Mouse (Mus musculus): ENCODE data around the gene Mettl7a2.
A peak's percentile ranks its signal among the peaks of the same experiment; 100 is the strongest.
"Not testable (repeated sequence)": the region's sequence is repeated elsewhere in the genome, so short reads cannot be mapped to it uniquely, and the experiment has no call there.

Gene Mettl7a2

DNA sequence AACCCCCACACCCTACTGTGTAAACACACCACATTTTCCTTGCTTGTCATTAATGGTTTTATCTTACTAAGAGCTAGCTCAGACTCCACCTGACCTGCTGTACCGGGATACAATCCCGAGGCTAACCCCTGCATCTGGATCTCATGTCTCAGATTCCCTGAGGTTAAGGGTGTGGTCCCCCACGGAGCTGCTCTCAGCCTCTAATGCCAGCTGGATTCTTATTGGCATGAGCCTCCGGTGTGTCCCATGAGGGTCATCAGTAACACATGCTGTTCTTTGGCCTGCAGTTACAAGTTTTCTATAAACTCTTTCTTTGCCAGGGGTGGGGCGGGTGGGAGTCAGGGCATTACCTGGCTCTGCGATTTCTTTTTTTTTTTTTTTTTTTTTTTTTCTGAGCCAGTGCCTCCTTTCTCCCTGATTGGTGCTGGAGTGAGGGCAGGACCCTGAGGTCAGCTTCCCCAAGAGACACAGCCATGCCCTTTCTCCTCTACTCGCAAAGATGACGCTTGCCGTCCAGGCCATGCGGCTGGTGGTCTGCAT, at the start of gene Mettl7a2, which contains the start of gene Methig1:
Mettl7a2 (plus strand) TSS at position 490 of the 540 bp plus-strand sequence.
Methig1 (plus strand) TSS at position 439 of the 540 bp plus-strand sequence.
- DNase-seq, result no peak

DNA sequence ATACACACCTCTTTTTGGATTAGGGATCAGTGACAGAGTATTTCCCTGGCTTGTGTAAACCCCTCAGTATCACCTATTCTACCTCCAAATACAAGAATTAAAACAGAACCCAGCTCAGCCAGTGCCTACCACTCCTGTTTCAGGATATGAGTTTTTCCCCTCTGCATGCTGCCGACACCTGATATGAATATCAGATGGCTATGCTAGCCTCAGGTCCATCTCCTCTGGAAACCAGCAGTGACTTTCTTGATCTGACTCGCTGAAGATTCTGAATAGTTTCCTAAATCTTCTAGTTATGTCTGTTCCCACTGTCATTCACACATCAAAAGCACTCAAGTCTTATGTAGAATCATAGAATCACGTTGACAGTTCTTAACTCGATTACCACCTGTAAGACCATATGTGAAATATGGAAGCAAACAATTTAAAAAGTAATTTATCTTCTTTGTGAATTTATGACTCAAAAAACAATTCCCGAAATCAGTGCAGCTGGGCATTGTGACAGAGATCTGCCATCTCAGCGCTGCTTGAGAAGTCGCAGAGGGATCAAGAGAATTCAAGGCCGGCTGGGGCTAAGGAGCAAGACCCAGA, 49.5 kb upstream of the Mettl7a2 start:
- DNase-seq, result no peak

DNA sequence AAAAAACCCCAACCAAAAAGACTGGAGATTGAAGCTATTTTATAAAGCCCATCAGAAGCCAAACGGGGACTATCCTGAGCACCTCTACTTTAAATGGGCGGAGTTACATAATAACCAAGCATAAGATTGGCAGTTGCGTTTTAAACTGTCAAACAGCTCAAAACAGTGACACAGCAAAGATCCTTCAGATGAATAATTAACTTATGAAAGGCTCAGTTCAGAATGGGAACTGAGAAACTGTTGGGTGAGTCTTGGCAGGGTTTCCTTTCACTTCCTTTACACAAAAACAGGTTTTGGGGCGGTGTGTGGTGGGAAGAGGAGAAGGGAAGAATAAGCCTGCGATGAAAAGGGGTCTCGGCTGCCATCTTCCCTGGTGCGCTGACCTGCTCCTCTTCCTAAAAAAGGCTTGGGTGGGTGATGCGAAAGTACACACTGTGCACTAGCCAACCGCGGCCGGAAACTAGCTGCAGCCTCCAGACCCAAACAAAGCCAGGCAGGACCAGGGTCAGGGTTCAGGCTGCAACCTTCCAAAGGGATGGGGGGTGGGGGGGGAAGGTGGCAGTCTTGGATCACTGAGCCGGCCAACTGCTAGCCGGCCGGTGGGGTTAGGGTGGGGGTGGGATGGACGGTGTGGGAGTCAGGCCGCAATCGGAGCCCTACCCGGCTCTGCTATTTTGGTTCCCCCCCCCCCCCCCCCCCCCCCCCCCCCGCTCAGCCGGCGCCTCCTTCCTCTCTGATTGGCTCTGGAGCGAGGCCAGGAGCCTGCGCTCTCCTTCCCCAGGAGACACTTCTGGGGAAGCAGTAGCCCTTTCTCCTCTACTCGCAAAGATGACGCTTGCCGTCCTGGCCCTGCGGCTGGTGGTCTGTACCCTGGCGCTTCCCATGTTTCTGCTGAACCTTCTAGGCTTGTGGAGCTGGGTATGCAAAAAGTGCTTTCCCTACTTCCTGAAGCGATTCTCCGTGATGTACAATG, 48.7 kb upstream of the Mettl7a2 start, which contains the start of gene Mettl7a1:
Mettl7a1 (plus strand) TSS at position 122 of the 973 bp plus-strand sequence.
- DNase-seq, result peak; percentile 55 to 66

DNA sequence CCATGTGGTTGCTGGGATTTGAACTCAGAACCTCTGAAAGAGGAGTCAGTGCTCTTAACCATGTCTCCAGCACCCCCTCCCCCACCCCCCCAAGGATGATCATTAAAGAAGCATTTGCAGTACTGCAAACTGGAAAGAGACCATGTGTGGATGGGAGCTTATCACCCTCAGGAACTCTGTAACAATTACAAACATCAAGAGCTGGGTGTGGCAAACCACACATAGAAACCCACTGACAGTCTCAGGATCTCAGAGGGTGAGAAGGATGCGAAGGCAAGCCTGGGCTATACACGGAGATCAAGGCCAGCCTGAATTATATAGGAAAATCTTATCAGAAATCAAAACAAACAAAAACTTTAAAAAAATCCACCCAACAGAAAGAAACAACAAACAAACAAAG, 46.8 kb upstream of the Mettl7a2 start:
- no peak for DNase-seq

DNA sequence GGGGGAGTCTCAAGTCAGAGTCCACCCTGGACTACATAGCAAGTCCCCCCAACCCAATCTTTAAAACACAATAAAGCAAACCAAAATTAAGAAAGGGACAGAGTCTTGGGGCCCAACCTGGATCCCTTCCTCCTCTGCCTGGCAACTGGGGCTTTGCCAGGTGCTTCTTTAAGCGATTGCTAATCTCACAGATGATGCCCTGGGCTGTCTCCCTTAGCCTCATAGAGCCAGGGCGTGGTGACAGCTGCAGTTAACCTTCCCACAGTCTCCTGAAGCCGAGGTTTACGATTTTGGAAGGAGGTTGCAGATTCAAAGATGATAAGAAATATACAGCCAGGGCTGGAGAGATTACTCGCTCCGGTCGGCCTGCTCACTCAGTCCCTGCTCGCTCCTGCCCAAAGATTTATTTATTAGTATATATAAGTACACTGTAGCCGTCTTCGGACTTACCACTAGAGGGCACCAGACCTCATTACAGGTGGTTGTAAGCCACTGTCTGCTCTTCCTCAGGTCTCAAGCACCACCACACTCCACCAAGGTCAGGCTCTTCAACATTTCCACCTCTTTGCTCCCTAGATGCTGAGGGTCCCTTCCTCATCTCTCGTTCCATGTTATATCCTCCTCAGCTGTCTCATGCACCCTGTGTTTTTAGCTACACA, 45.4 kb upstream of the Mettl7a2 start:
- DNase-seq, result not testable (repeated sequence)

DNA sequence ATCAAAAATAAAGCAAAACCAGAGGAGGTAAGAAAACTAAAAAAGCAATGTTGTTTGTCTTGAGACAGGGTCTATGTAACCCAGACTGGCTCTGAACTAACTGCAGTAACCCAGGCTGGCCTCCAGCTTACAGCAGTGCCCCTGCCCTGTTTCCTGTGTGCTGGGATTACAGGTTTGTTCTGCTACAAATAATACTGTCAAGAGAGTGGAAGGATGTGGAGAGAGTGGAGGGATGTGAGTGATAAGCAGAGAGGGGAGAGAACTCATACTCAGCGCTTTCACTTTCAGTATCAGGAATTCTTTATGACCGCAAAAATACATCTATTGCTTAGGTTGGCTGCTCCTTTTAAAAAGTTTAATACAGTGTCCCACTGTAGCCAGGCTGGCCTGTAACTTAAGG, 40.7 kb upstream of the Mettl7a2 start:
- no peak for DNase-seq

DNA sequence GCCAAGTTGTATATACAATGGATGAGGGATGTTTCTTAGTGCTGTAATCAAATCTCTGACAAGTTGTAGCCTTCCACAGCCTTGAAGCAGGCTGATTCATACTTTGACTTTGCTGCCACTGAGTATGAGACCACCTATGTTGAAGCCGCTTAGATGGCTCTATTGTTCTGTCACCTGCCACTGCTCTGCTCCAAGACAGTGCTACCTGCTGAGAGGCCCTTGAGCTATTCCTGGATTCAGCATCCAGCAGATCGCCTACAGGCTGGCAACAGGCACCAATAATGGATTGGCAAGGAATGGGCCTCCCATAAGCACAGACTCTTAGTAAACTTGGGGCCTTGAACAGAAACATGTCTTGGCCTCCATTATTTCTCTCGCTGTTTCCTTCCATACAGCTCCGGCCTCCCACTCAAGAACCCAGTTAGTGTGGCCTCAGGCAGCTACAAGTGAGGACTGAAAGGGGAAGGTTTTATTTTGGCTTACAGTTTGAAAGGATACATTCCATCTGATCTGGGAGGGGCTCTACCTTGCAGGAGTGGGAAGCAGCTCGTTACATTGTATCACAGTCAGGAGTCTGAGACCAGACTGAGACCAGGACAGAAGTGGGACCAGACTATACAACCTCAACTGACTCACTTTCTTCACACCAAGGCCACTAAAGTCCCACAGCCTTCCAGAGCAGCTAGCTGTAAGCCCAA, 38.4 kb upstream of the Mettl7a2 start:
- DNase-seq, result no peak

DNA sequence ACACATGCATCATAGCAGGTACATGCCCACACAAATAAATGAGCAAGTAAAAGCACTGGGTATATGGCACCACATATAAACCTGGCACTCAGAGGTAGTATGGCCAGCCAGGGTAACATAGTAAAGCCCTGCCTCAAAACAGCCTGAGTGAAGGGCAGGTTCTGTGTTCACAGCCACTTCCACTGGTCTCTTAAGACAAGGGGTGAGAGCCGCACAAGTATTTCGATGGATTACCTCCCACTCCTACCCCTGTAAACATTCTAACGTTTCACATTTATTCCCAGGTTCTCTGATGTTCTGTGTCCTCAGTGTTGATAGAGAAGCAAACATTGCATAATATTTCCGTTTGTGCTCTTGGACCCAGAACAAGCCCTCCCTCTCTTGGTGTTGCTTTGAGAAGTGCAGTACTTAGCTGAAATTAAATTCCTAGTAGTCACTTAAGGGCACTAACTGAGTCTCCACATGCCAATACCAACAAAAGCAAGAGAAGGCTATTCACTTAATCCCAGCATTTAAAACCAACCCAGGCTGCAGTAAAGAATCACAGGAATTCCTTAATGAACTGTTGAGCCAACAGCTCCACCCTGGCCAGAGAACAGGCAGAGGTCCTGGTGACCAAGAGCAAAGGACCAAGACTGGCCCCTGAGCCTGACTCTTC, 34.9 kb upstream of the Mettl7a2 start:
- DNase-seq, result not testable (repeated sequence)

DNA sequence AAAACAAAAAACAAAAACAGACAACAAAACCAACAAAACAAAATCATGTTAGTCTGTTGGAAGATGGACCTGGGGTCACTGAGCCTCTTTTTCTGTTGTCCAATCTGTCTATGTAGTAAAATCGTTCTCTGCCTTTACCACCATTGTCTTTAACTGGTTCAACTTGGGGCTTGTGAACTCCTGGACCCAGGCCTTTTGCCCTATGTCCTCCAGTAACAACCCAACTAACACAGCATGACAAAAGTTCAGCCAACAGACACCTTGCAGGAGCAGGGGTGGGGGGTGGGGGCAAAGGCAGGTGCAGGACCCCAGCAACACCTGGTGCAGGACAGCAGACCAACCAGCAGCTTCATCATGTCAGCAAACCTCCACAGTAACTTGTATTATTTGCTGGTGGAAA, 33.1 kb upstream of the Mettl7a2 start:
- DNase-seq, result no peak

DNA sequence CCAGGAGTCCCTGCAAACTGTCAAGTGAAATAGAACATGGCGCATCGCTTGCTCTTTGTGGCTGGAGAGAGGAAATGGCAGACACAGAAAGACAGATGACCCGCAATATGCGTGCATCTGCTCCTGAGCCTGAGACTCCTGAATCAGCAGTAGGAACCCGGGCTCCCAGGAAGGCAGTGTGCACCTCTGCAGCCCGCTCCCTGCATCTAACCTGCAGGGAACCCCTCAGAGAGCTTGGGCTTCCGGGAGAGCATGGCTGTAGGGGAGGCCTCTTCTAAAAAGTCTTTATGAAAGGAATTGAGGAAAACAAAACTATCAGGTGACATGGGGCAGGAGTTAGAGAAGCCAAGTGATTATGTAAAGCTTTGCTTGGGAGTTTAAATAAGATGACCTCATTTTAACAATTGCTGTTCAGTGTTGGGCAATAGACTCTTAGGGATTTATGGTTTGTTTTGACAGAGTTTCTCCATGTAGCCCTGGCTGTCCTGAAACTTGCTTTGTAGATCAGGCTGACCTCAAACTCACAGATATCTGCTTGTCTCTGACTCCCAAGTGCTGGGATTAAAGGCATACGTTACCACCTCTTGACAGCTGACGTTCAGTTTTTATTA, 32.6 kb upstream of the Mettl7a2 start:
- no peak for DNase-seq

DNA sequence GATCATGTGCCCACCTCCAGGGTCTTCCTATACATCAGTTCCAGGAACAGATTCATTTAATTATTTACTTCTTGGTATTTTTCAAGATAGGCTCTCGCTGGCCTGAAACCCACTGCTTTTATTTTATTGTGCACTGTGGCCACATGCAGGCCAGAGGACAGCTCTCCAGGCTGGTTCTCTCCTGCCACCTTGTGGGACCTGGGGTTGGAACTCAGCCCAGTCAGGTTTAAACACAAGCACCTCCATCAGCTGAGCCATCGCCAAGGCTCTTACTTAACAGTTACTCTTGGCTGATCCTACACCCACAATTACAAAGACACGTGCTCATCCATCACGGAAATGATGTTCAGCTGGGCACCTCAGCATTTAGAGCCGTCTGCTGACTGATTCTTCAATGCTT, 31.9 kb upstream of the Mettl7a2 start:
- no peak for DNase-seq

DNA sequence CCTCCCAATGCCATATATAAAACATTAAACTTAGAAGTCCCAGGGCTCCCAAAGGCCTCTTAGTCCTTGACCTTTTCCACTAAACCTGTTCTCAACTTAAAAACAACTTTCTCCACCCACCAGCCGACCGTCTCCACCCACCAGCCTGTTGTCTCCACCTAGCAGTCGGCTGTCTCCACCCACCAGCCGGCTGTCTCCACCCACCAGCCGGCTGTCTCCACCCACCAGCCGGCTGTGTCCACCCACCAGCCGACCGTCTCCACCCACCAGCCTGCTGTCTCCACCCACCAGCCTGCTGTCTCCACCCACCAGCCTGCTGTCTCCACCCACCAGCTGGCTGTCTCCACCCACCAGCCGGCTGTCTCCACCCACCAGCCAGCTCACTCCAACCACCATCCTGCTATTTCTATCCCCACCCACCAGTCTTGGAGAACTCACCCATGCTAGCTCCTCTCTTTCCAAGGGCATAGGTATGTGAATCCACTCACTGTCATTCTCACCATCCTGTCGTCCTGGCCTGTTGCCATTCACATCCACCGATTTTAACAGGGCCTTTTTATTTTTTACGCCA, 28.9 kb upstream of the Mettl7a2 start:
- DNase-seq, result no peak

DNA sequence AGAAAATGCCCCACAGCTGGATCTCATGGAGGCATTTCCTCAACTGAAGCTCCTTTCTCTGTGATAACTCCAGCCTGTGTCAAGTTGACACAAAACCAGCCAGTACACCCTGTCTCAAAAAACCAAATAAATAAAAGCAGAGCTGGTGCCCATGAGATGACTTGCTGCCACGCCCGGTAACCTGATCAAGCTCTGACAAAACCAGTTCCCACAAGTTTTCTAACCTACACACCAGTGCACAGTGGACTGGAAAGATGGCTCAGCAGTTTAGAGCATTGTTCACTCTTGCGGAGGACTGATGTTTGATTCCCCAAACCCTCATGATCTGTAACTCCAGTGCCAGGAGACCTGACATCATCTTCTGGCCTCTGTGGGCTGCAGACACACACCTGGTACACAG, 27.8 kb upstream of the Mettl7a2 start:
- DNase-seq, result no peak

DNA sequence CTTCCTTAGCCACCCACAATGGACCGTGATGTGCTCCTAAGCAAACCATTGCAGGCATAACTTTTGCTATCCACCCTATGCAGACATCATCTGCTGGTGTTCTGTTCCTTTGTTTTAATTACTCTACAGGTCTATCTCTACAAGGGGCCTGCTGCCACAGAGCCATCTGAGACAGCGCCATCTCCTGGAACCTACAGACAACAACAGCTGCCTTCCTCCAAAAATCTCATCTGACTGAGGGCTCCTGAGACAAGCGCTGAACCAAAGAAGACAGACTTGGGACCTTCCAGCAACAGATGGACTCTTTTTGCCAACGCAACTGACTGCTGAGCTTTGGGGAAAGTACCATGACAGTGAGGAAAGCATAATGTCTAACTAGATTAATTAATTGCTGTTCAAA, 24.9 kb upstream of the Mettl7a2 start:
- not testable (repeated sequence) for DNase-seq

DNA sequence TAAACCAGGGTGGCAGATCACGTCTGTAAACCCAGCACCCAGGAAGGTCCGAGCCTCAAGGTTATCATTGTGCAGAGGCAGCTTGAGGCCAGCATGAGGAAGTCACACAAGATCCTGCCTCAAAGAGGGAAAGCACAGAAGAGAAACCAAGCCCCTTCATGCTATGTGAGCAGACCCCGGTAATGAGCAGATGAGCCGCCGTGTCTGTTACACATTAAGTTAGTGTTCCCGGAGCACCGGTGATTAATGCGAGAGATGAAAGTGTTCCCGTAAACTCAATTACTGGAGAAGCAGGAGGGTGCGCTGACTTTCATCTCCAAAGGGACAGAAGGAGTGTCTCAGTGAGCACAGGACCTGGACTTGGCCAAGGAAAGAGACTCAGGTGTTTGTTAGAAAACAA, 23.7 kb upstream of the Mettl7a2 start:
- DNase-seq, result not testable (repeated sequence)

DNA sequence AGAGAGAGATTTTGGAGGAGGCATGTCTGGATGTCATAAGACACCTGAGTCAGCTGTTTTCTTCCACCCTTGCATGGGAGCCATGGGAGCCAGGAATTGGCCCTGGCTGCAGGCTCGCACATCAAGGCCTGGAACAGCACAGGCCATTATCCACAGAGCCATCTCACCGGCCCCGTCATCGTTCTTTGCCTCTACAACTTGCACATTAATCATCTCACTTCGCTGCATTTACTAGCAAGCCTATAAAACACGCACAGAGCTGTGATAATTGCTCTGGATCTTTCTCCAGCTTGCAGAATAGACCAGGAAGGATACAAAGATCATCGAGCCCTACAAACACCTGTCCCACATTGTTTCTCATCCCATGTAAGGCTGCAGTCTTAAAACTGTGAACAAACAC, 22.3 kb upstream of the Mettl7a2 start:
- DNase-seq, result no peak

DNA sequence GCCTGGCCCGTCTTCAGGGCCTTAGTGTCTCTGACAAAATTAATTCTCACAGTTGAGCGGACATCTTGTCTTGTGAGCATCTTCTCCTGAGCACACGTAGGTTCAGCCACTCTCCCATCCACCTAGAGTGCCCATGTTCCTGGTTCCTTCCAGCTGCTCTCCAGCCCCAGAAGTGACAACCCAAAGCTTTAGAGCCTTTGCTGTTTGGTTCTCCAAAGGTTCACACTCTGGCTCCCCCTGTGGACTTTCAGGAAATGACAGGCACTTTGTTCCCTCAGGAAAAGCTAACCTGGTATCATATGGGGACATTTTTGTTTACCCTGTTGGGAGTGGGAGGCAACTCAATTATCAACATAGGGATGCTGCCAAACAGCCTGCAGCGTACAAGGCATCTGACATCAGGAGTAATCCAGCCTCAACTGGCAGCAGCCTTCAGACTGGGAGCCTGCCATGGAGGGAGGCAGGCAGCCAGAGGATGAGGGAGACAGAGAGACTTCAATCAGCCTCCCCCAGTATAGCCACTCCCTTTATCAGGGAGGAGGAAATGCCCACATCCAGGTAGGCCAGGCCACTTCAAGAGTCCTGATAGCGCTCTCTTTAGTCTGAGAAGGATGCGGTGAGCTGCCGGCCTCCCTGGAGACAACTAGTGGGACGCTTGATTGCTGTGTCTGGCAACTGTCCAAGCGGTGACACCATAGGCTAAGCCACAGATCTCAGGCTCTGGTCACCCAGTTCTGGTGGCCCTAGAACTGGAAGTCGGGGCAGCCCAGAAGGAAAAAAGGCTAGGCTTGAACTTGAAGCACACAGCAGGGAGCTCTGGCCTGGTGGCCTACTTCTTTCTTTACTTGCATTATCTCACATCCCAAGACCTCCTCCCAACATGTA, 20.7 kb upstream of the Mettl7a2 start:
- not testable (repeated sequence) for DNase-seq

DNA sequence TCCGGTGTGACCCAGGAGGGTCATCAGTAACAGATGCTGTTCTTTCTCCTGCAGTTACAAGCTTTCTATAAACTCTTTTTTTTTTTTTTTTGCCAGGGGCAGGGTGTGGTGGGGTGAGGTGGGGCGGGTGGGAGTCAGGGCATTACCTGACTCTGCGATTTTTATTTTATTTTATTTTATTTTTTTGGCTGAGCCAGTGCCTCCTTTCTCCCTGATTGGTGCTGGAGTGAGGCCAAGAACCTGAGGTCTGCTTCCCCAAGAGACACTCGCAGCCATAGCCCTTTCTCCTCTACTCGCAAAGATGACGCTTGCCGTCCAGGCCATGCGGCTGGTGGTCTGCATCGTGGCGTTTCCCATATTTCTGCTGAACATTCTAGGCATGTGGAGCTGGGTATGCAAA, 18.4 kb upstream of the Mettl7a2 start, which contains the start of gene Mettl7a3:
Mettl7a3 (plus strand) TSS at position 301 of the 400 bp plus-strand sequence.
- DNase-seq, result no peak

DNA sequence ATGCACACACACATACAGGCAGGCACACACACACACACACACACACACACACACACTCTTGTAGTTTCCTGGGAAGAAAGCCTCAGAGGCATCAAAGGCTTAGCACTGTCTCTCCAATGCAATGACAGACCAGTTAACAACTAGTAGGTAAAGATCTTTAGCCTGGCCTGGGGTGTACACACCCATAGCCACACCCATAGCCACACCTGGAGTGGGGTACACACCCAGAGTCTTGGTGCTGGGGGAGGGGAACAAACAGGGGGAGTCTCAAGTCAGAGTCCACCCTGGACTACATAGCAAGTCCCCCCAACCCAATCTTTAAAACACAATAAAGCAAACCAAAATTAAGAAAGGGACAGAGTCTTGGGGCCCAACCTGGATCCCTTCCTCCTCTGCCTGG, 15.7 kb upstream of the Mettl7a2 start:
- DNase-seq, result not testable (repeated sequence)

DNA sequence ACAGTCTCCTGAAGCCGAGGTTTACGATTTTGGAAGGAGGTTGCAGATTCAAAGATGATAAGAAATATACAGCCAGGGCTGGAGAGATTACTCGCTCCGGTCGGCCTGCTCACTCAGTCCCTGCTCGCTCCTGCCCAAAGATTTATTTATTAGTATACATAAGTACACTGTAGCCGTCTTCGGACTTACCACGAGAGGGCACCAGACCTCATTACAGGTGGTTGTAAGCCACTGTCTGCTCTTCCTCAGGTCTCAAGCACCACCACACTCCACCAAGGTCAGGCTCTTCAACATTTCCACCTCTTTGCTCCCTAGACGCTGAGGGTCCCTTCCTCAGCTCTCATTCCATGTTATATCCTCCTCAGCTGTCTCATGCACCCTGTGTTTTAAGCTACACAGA, 15.2 kb upstream of the Mettl7a2 start:
- DNase-seq, result peak; percentile 26 to 36
